Mouse (Mus musculus) lung, embryonic 16.5 days (tissue): ENCODE measurements at regions not wholly inside any gene's neighbourhood (a gene's known extent, or its start where the extent isn't known, plus 50 kb on each side); places are given as distances from the start of the nearest gene placed in this dataset.
A peak's percentile ranks its signal among the peaks of the same experiment; 100 is the strongest.

ENCODE experiments used
- ATAC-seq: fragments of 200-750 bp; cut with Nextera tagmentation; 2 replicates; pipeline ENCODE4 v1.8.0; 2017; ENCODE audit warnings: low read depth, mild to moderate bottlenecking, moderate library complexity
- H3K27ac ChIP-seq: fragments of 300-500 bp; sonication (generic); 2 replicates; pipeline ENCODE4 v1.5.1; 2014; ENCODE audit warnings: mild to moderate bottlenecking, control low read depth, low read length
- H3K27me3 ChIP-seq: fragments of 300-500 bp; sonication (generic); 2 replicates; pipeline ENCODE4 v1.6.1; 2014; ENCODE audit warnings: low read depth, low read length, mixed read lengths; ENCODE audit not compliant: control insufficient read depth, insufficient read depth
- H3K36me3 ChIP-seq: fragments of 300-500 bp; sonication (generic); 2 replicates; pipeline ENCODE4 v1.6.1; 2014; ENCODE audit warnings: low read length; ENCODE audit not compliant: control insufficient read depth, insufficient read depth
- H3K4me1 ChIP-seq: fragments of 300-500 bp; sonication (generic); replicated peaks from 2 replicates; pipeline ENCODE4 v1.6.1; 2014; ENCODE audit warnings: low read length, mixed read lengths; ENCODE audit not compliant: control insufficient read depth, insufficient read depth
- H3K4me2 ChIP-seq: fragments of 300-500 bp; sonication (generic); 2 replicates; pipeline ENCODE4 v1.6.1; 2014; ENCODE audit warnings: low read depth, low read length, control low read depth
- H3K4me3 ChIP-seq: fragments of 300-500 bp; sonication (generic); 2 replicates; pipeline ENCODE4 v1.5.1; 2014; ENCODE audit warnings: mild to moderate bottlenecking, low read length, control low read depth
- H3K9ac ChIP-seq: fragments of 300-500 bp; sonication (generic); 2 replicates; pipeline ENCODE4 v1.6.1; 2014; ENCODE audit warnings: low read length, control low read depth
- H3K9me3 ChIP-seq: fragments of 300-500 bp; sonication (generic); 2 replicates; pipeline ENCODE4 v1.6.1; 2016; ENCODE audit warnings: low read length; ENCODE audit not compliant: control insufficient read depth
- WGBS: fragments of 180-500 bp; shearing (Covaris S2); extraction: QIAGEN DNeasy Blood & Tissue Kit; methylation state at CpG from one replicate; pipeline ENCODE4 v1.1.7; 2014; 5-methylcytosine and 5-hydroxymethylcytosine counted together

DNA sequence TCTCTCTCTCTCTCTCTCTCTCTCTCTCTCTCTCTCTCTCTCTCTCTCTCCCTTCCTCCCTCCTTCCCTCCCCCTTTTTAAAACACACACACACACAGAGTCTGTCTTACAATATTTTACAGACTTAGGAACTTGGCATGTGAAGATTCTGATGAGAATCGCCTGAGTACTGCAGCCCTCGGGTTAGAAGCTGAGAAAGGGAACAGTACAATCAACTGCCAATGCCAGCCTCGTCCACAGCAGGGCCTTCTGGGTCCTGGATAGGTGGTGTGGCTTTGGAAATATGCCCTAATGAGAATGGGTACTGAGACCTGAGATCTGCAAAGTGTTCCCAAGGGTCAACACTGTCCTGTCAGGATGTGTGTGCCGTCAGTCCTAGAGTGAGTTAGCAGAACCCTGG is 430.1 kb downstream of the Prss52 start:
- H3K36me3 ChIP-seq, result no peaks in the 10 kb centered on the region
- H3K27ac ChIP-seq, result no peak overlapping the region
- no peak overlapping the region for H3K4me3 ChIP-seq
- no peaks in the 10 kb centered on the region for H3K4me1 ChIP-seq
- no peak overlapping the region for H3K9ac ChIP-seq
- 41% methylated on average over 4 of the region's 4 CpGs for WGBS
- H3K4me2 ChIP-seq, result no peak overlapping the region
- H3K9me3 ChIP-seq, result no peaks in the 10 kb centered on the region
- H3K27me3 ChIP-seq, result no peaks in the 10 kb centered on the region
- no peak for ATAC-seq

- H3K27me3 ChIP-seq, result no peaks in the 10 kb centered on the region
- 49% methylated on average over 2 of the region's 2 CpGs for WGBS
- ATAC-seq, result no peak
- H3K9me3 ChIP-seq, result no peaks in the 10 kb centered on the region
- H3K4me1 ChIP-seq, result no peaks in the 10 kb centered on the region
- no peak overlapping the region for H3K27ac ChIP-seq
- H3K4me3 ChIP-seq, result no peak overlapping the region
- no peaks in the 10 kb centered on the region for H3K36me3 ChIP-seq
- H3K9ac ChIP-seq, result no peak overlapping the region
- H3K4me2 ChIP-seq, result no peak overlapping the region
Observed at GRCm38 (mm10) chr14:64539436-64539835, 435.4 kb downstream of the Prss52 start.

- 75% methylated on average over 3 of the region's 3 CpGs for WGBS
- Histone ChIP-seq H3K4me2 (no peak overlapping the region), H3K9me3 (no peaks in the 10 kb centered on the region), H3K27me3 (no peaks in the 10 kb centered on the region), H3K36me3 (no peaks in the 10 kb centered on the region), H3K4me1 (no peaks in the 10 kb centered on the region), H3K4me3 (no peak overlapping the region), H3K9ac (no peak overlapping the region), H3K27ac (no peak overlapping the region)
- ATAC-seq, result no peak
Observed at GRCm38 (mm10) chr14:64545056-64545455, 441.0 kb downstream of the Prss52 start.

DNA sequence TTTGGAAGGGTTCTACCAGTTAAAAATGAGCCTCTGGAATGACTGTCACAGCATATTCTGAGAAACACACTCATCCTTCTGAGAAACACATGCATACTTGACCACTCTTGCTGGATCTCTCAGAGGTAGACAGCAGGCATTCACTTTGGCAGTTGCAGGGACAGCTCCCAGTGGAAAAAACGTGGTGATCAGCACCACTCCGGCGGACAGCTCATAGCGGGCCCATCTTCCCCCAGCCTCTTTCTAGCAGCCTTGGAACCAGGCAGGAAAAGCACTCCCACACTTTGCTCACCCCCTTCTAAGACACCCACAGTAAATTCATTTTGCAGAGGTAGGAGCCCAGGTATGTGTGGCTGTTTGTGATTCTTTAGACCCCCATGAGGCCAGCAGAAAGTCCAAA is 442.7 kb downstream of the Prss52 start:
- no peak overlapping the region for H3K4me3 ChIP-seq
- no peaks in the 10 kb centered on the region for H3K4me1 ChIP-seq
- H3K9ac ChIP-seq, result no peak overlapping the region
- no peak overlapping the region for H3K27ac ChIP-seq
- ATAC-seq, result peak; percentile 66; the same call in 1 of the 2 replicates
- H3K36me3 ChIP-seq, result no peaks in the 10 kb centered on the region
- no peaks in the 10 kb centered on the region for H3K27me3 ChIP-seq
- H3K9me3 ChIP-seq, result no peaks in the 10 kb centered on the region
- whole genome bisulfite sequencing, result 0% methylated on average over 4 of the region's 4 CpGs
- no peak overlapping the region for H3K4me2 ChIP-seq

GRCm38 (mm10) chr14:64552951-64553350 is 448.9 kb downstream of the Prss52 start:
- ATAC-seq, result no peak
- Histone ChIP-seq H3K4me1 (no peaks in the 10 kb centered on the region), H3K4me3 (no peak overlapping the region), H3K27ac (no peak overlapping the region), H3K36me3 (no peaks in the 10 kb centered on the region), H3K27me3 (no peaks in the 10 kb centered on the region), H3K4me2 (no peak overlapping the region), H3K9me3 (no peaks in the 10 kb centered on the region), H3K9ac (no peak overlapping the region)
- 52% methylated on average over 4 of the region's 4 CpGs for WGBS

DNA sequence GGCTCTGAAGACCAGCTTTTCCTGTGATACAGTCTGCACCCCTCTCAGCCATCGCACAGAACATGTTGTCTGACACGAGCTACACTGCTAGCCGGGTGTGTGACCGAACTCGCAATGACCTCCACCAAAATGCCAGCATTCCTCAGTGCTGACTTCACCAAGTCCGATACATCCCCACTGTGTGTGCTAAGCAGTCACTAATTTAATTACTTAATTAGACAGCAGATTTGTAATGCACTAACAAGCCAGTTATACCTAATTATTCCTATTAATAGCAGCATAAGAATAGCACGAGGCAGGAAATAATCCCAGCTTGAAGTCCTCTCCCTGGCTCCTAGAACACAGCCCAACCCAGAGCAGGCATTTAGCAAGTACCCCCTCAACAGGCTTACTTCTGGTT is 452.0 kb downstream of the Prss52 start:
- Histone ChIP-seq H3K36me3 (no peaks in the 10 kb centered on the region), H3K27me3 (no peaks in the 10 kb centered on the region), H3K9me3 (no peaks in the 10 kb centered on the region), H3K4me3 (no peak overlapping the region), H3K4me1 (no peaks in the 10 kb centered on the region), H3K27ac (no peak overlapping the region), H3K9ac (no peak overlapping the region), H3K4me2 (no peak overlapping the region)
- ATAC-seq, result no peak
- 86% methylated on average over 7 of the region's 7 CpGs for WGBS

DNA sequence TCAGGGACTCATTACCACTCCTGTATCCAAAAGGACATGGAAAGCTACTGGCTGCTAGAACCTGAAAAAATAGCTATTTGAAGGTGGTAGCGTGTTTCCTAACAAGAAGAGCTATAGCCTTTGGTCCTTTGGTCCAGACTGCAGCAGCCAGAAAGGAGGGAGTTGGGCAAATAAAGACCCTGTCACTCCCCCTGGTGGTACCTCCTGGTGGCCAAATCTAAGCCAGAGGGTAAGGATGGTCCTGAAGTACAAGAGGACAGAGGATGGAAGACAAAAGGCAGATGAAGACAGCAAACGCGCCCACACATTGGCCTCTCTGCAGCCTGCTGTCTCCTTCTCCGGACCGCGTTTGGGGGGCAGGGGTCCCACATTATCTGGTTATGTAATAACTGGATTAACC is 453.4 kb downstream of the Prss52 start:
- no peak overlapping the region for H3K4me3 ChIP-seq
- no peak overlapping the region for H3K9ac ChIP-seq
- no peaks in the 10 kb centered on the region for H3K36me3 ChIP-seq
- H3K27ac ChIP-seq, result no peak overlapping the region
- no peaks in the 10 kb centered on the region for H3K4me1 ChIP-seq
- no peaks in the 10 kb centered on the region for H3K9me3 ChIP-seq
- no peaks in the 10 kb centered on the region for H3K27me3 ChIP-seq
- ATAC-seq, result no peak
- no peak overlapping the region for H3K4me2 ChIP-seq
- WGBS, result 64% methylated on average over 6 of the region's 6 CpGs

- 7% methylated on average over 6 of the region's 6 CpGs for WGBS
- H3K9ac ChIP-seq, result no peak overlapping the region
Observed at GRCm38 (mm10) chr14:64568689-64569088, 464.6 kb downstream of the Prss52 start.

GRCm38 (mm10) chr14:64570951-64571350 is 466.9 kb downstream of the Prss52 start:
- WGBS, result 80% methylated on average over 7 of the region's 7 CpGs

More at GRCm38 (mm10) chr14:64568689-64569088, 464.6 kb downstream of the Prss52 start:
- H3K4me1 ChIP-seq, result no peaks in the 10 kb centered on the region
- H3K27ac ChIP-seq, result no peak overlapping the region
- H3K4me3 ChIP-seq, result no peak overlapping the region
- no peak for ATAC-seq
- no peaks in the 10 kb centered on the region for H3K9me3 ChIP-seq
- H3K36me3 ChIP-seq, result no peaks in the 10 kb centered on the region
- H3K4me2 ChIP-seq, result no peak overlapping the region
- H3K27me3 ChIP-seq, result no peaks in the 10 kb centered on the region

DNA sequence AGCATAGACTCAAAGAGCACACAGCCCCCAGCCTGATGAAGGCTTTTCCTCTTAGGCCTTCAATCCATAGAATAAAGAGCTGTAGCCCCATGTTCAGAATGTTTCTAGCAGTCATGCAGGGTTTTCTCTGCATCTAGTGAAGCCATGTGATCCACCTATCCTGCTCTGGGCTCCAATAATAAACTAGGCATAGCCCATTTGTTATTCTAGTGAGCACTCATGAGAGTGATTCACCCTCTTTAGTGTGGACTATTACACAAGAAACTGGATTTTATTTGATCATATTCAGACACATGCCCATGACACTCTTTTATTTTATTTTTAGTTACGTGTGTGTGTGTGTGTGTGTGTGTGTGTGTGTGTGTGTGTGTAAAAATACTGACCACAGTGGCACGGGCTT is 468.7 kb downstream of the Prss52 start:
- Histone ChIP-seq H3K9me3 (no peaks in the 10 kb centered on the region), H3K4me3 (no peak overlapping the region), H3K27ac (no peak overlapping the region), H3K4me1 (no peaks in the 10 kb centered on the region), H3K9ac (no peak overlapping the region), H3K4me2 (no peak overlapping the region), H3K36me3 (no peaks in the 10 kb centered on the region), H3K27me3 (no peaks in the 10 kb centered on the region; the same call in 1 of the 2 replicates)
- no peak for ATAC-seq
- 66% methylated on average over 2 of the region's 2 CpGs for WGBS

More at GRCm38 (mm10) chr14:64570951-64571350, 466.9 kb downstream of the Prss52 start:
- H3K4me1 ChIP-seq, result no peaks in the 10 kb centered on the region
- no peaks in the 10 kb centered on the region for H3K36me3 ChIP-seq
- no peak for ATAC-seq
- no peak overlapping the region for H3K4me3 ChIP-seq
- H3K9me3 ChIP-seq, result no peaks in the 10 kb centered on the region
- no peak overlapping the region for H3K27ac ChIP-seq
- no peak overlapping the region for H3K9ac ChIP-seq
- no peaks in the 10 kb centered on the region; the same call in 1 of the 2 replicates for H3K27me3 ChIP-seq
- no peak overlapping the region for H3K4me2 ChIP-seq
